Mouse (Mus musculus): ENCODE results near the gene Trim23. TPM values are rescaled to one million over a fixed set of nuclear protein-coding genes. Genes with fewer than 3 reads are reported as not detected.
"Not testable (repeated sequence)": the region's sequence is repeated elsewhere in the genome, so short reads cannot be mapped to it uniquely, and the experiment has no call there.

The Trim23 gene
- polyA plus RNA-seq, 1 experiment from 2014 or later: 15.9 TPM

DNA sequence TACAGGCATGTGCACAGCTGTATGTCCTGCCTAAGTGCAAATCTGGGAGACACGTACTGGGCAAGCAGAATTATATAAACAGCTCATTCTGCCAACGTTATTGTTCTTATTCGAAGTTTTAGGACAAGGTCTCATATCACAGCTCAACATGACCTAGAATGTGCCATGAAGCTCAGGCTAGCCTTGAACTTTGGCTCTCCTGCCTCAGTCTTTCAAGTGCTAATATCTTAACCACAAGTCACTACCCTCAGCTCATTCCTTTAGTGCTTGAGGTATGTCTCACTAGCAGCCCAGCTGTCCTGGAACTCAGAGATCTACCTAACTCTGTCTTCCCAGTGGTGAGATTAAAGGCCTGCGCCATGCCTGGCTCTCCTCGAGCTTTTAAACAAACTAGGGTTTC, 6.9 kb upstream of the Trim23 start:
- Histone ChIP-seq H3K27me3 (ENCODE audit: control insufficient read depth, insufficient read depth, low read length) (no peaks in the 10 kb centered on the region), H3K9me3 (replicated peaks; ENCODE audit: control insufficient read depth, low read length) (no peaks in the 10 kb centered on the region), H3K4me1 (ENCODE audit: control insufficient read depth, insufficient read depth, low read length) (peaks cover 3% of the 10 kb centered on the region), H3K4me3 (replicated peaks; ENCODE audit: low read length) (no peak overlapping the region), H3K36me3 (ENCODE audit: control insufficient read depth, insufficient read depth, low read length) (peaks cover 8% of the 10 kb centered on the region), H3K4me2 (ENCODE audit: low read depth, low read length) (no peak overlapping the region), H3K27ac (ENCODE audit: low read length) (no peak overlapping the region), H3K9ac (ENCODE audit: low read length) (no peak overlapping the region)
- 80% methylated on average over 5 of the region's 5 CpGs for WGBS
- ATAC-seq (ENCODE audit: insufficient read depth, low FRiP score): no peak

DNA sequence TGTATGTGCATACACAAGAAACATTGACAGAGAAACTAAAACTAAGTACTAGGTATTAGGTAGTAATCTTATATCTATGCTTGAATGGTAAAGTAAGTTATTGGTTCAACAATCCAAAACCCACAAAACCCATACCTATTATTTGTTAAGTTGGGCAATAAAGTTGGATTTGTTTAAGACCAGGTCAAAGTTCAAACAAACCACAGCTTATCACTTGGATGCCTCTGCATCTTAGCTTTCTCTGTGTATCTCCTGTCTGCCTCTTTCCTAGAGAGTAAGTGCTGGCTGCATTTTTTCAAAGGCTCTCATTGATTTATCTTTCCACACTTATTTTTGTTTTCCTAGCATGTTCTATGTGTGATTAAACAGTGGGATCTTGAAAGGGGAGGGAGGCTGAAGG, 6.1 kb upstream of the Trim23 start:
- no peak overlapping the region for H3K4me3 ChIP-seq (replicated peaks; ENCODE audit: low read length)

DNA sequence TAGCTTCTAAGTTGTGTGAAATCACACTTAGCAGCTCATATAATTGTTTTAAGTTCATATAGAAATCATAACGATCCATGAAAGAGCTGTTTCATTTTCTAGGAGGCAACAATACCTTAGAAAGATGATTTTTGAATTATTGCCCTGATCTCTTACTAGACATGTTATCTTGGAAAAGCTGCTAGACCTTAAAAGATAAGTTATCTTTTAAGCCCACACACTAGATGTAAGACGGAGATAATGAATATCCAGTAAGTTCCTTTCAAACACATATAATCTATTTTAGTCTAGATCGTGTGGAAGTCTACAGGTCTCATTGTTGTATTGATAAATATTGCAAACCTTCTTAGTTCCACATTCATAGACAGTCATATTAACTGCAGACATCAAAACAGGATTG, 1.7 kb upstream of the Trim23 start:
- H3K27me3 ChIP-seq (ENCODE audit: control insufficient read depth, insufficient read depth, low read length): no peaks in the 10 kb centered on the region
- H3K9me3 ChIP-seq (replicated peaks; ENCODE audit: control insufficient read depth, low read length): no peaks in the 10 kb centered on the region
- H3K27ac ChIP-seq (ENCODE audit: low read length): no peak overlapping the region
- H3K9ac ChIP-seq (ENCODE audit: low read length): no peak overlapping the region
- H3K36me3 ChIP-seq (ENCODE audit: control insufficient read depth, insufficient read depth, low read length): no peaks in the 10 kb centered on the region
- no peak for ATAC-seq (ENCODE audit: insufficient read depth, low FRiP score)
- H3K4me3 ChIP-seq (replicated peaks; ENCODE audit: low read length): peak overlapping the region; percentile 33
- H3K4me2 ChIP-seq (ENCODE audit: low read depth, low read length): peak overlapping the region; percentile 67
- H3K4me1 ChIP-seq (ENCODE audit: control insufficient read depth, insufficient read depth, low read length): peaks cover 10% of the 10 kb centered on the region
- WGBS: 47% methylated on average over 3 of the region's 3 CpGs

More for the DNA sequence above, 6.1 kb upstream of the Trim23 start:
- no peak overlapping the region for H3K4me2 ChIP-seq (ENCODE audit: low read depth, low read length)
- H3K9ac ChIP-seq (ENCODE audit: low read length): no peak overlapping the region
- H3K27me3 ChIP-seq (ENCODE audit: control insufficient read depth, insufficient read depth, low read length): no peaks in the 10 kb centered on the region
- peaks cover 8% of the 10 kb centered on the region for H3K36me3 ChIP-seq (ENCODE audit: control insufficient read depth, insufficient read depth, low read length)
- H3K4me1 ChIP-seq (ENCODE audit: control insufficient read depth, insufficient read depth, low read length): peaks cover 6% of the 10 kb centered on the region
- ATAC-seq (ENCODE audit: insufficient read depth, low FRiP score): no peak
- no peak overlapping the region for H3K27ac ChIP-seq (ENCODE audit: low read length)
- no peaks in the 10 kb centered on the region for H3K9me3 ChIP-seq (replicated peaks; ENCODE audit: control insufficient read depth, low read length)

DNA sequence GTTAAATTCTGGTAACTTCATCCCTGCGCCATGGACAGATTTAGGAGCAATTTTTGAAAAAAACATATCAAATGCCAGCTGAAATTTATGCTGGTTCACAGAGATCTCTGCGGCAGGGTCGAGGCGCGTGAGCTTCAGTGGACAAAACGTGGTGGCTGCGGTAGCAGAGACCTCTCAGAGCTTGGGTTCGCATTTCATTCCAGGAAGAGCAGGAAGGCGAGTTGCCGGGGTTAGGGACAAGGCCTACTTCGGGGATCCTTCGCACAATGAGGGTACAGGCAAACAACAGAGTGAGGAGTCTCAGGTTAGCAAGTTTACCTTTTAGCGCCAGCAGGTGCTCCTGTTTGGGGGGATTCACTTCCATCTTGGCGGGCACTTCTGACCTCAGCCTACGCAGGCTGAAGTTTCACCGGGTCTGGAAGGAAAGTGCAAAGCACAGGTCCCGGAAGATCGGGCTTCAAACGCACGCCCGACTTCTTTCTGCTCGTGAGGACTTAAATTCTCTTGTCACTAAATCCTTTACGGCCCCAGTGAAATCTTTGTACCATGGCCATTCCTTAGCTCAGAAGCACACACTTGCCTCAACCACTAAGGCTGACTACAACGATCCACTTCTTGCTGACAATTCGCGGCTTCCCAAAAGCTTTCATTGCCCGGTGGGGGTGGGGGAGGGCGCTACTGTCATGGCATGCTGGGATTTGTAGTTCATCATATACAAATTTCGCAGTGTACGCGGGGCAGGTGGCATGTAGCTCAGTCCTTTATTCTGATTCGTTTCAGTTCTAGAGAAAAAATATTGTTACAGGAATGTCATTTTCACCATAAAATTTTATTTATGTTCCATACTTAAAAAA, 574 bp upstream of the Trim23 start, which contains the start of gene Trappc13:
TSS of gene Trappc13 (minus strand) at position 674 of the 854 bp plus-strand sequence.
- Histone ChIP-seq H3K4me3 (replicated peaks; ENCODE audit: low read length) (peak within 1 kb of the TSS; percentile 97), H3K4me2 (ENCODE audit: low read depth, low read length) (peak within 1 kb of the TSS; percentile 83), H3K9me3 (replicated peaks; ENCODE audit: control insufficient read depth, low read length) (no peaks in the 10 kb centered on the region), H3K36me3 (ENCODE audit: control insufficient read depth, insufficient read depth, low read length) (no peaks in the 10 kb centered on the region), H3K9ac (ENCODE audit: low read length) (peak within 1 kb of the TSS; percentile 93), H3K27ac (ENCODE audit: low read length) (peak within 1 kb of the TSS; percentile 84), H3K4me1 (ENCODE audit: control insufficient read depth, insufficient read depth, low read length) (peaks cover 10% of the 10 kb centered on the region), H3K27me3 (ENCODE audit: control insufficient read depth, insufficient read depth, low read length) (no peaks in the 10 kb centered on the region)
- ATAC-seq (ENCODE audit: insufficient read depth, low FRiP score): peak; percentile 87
- WGBS: under 1% methylated on average over 32 of the region's 32 CpGs

DNA sequence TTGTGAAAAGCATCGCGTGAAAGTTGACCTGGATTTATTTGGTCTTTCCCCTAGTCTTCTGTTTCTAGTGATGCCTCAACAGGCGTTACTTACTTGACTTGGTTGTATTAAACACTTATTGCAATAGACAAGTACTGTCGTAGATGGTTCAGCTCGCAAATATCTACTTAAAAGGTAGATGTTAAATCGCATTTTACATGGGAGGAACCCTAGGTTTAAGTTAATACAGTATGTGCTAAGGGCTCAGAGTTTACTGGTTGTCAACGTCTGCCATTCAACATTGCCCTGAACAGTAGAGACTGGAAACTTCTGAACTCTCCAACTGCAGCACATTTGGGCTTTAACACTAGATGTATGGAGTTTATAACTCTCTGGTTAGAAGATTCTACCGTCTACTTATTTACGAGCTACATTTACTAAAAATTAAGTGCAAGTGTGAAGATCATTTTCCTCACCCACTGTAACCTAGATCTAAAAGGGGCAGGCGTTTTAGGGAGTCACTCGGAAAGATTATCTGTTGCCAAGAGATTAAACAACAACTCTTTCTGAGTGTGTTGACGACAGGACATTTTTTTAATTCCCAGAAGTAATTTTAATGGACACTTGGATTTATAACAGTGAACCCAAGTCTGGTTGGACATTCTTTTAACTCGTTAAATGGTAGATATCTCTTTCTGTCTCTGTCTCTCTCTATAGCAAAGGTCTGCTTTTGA, 735 bp downstream of the Trim23 start:
- no peaks in the 10 kb centered on the region for H3K27me3 ChIP-seq (ENCODE audit: control insufficient read depth, insufficient read depth, low read length)
- no peak for ATAC-seq (ENCODE audit: insufficient read depth, low FRiP score)
- peaks cover 10% of the 10 kb centered on the region for H3K4me1 ChIP-seq (ENCODE audit: control insufficient read depth, insufficient read depth, low read length)
- H3K9me3 ChIP-seq (replicated peaks; ENCODE audit: control insufficient read depth, low read length): no peaks in the 10 kb centered on the region
- H3K9ac ChIP-seq (ENCODE audit: low read length): peak overlapping the region; percentile 93
- H3K4me2 ChIP-seq (ENCODE audit: low read depth, low read length): peak overlapping the region; percentile 72
- H3K36me3 ChIP-seq (ENCODE audit: control insufficient read depth, insufficient read depth, low read length): no peaks in the 10 kb centered on the region
- peak overlapping the region; percentile 97 for H3K4me3 ChIP-seq (replicated peaks; ENCODE audit: low read length)
- 14% methylated on average over 13 of the region's 13 CpGs for WGBS
- peak overlapping the region; percentile 73 for H3K27ac ChIP-seq (ENCODE audit: low read length)

DNA sequence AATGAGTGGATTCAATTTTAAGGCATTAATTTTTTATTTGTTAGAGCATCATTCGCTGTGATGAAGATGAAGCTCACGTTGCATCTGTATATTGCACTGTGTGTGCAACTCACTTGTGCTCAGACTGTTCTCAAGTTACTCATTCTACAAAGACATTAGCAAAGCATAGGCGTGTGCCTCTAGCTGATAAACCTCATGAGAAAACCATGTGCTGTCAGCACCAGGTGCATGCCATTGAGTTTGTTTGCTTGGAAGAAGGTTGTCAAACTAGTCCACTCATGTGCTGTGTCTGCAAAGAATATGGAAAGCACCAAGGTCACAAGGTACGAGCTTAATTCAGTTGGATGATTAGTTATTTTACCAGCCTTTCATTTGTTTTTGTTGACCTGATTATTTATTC, 8.8 kb downstream of the Trim23 start:
- H3K27ac ChIP-seq (ENCODE audit: low read length): no peak overlapping the region
- no peak overlapping the region for H3K9ac ChIP-seq (ENCODE audit: low read length)
- no peak overlapping the region for H3K4me2 ChIP-seq (ENCODE audit: low read depth, low read length)
- WGBS: 60% methylated on average over 4 of the region's 4 CpGs
- no peaks in the 10 kb centered on the region for H3K9me3 ChIP-seq (replicated peaks; ENCODE audit: control insufficient read depth, low read length)
- peak; percentile 40 for ATAC-seq (ENCODE audit: insufficient read depth, low FRiP score)
- no peak overlapping the region for H3K4me3 ChIP-seq (replicated peaks; ENCODE audit: low read length)
- H3K36me3 ChIP-seq (ENCODE audit: control insufficient read depth, insufficient read depth, low read length): peaks cover 3% of the 10 kb centered on the region; the same call in 1 of the 2 replicates
- no peaks in the 10 kb centered on the region for H3K27me3 ChIP-seq (ENCODE audit: control insufficient read depth, insufficient read depth, low read length)
- no peaks in the 10 kb centered on the region for H3K4me1 ChIP-seq (ENCODE audit: control insufficient read depth, insufficient read depth, low read length)

DNA sequence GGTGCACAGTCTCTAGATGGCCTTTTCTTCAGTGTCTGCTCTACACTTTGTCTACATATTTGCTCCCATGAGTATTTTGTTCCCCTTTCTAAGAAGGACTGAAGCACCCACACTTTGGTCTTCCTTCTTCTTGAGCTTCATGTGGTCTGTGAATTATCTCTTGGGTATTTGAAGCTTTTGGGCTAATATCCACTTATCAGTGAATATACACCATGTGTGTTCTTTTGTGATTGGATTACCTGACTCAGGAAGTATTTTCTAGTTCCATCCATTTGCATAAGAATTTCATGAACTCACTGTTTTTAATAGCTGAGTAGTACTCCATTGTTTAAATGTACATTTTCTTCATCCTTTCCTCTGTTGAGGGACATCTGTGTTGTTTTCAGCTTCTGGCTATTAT, 17.3 kb downstream of the Trim23 start:
- not testable (repeated sequence) for ATAC-seq (ENCODE audit: insufficient read depth, low FRiP score); H3K9me3 ChIP-seq (replicated peaks; ENCODE audit: control insufficient read depth, low read length); H3K27me3 ChIP-seq (ENCODE audit: control insufficient read depth, insufficient read depth, low read length); H3K27ac ChIP-seq (ENCODE audit: low read length); H3K9ac ChIP-seq (ENCODE audit: low read length); H3K4me1 ChIP-seq (ENCODE audit: control insufficient read depth, insufficient read depth, low read length); H3K36me3 ChIP-seq (ENCODE audit: control insufficient read depth, insufficient read depth, low read length); H3K4me3 ChIP-seq (replicated peaks; ENCODE audit: low read length); H3K4me2 ChIP-seq (ENCODE audit: low read depth, low read length)

DNA sequence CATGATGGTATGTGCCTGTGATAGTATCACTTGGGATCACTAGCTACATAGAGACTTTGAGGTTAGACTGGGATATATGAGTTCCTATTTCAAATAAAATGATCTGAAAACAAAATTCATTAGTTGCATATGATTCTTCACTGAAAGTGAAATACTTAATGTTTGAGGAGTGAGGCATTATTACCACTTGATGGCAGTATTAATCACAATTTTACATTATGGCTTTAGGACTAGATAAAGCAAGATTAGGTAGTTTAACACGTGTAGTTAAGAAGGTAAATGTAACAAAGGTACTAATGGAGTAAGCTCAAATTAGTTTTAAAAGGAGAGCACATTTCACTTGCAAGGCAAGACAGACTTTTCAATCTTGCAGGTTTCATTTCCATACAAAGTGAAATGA, 25.7 kb downstream of the Trim23 start:
- Histone ChIP-seq H3K27me3 (ENCODE audit: control insufficient read depth, insufficient read depth, low read length) (no peaks in the 10 kb centered on the region), H3K36me3 (ENCODE audit: control insufficient read depth, insufficient read depth, low read length) (peaks cover 3% of the 10 kb centered on the region), H3K4me2 (ENCODE audit: low read depth, low read length) (no peak overlapping the region), H3K4me1 (ENCODE audit: control insufficient read depth, insufficient read depth, low read length) (no peaks in the 10 kb centered on the region), H3K27ac (ENCODE audit: low read length) (no peak overlapping the region), H3K9ac (ENCODE audit: low read length) (no peak overlapping the region), H3K4me3 (replicated peaks; ENCODE audit: low read length) (no peak overlapping the region), H3K9me3 (replicated peaks; ENCODE audit: control insufficient read depth, low read length) (no peaks in the 10 kb centered on the region)
- 67% methylated on average over 1 of the region's 1 CpGs for WGBS
- no peak for ATAC-seq (ENCODE audit: insufficient read depth, low FRiP score)

DNA sequence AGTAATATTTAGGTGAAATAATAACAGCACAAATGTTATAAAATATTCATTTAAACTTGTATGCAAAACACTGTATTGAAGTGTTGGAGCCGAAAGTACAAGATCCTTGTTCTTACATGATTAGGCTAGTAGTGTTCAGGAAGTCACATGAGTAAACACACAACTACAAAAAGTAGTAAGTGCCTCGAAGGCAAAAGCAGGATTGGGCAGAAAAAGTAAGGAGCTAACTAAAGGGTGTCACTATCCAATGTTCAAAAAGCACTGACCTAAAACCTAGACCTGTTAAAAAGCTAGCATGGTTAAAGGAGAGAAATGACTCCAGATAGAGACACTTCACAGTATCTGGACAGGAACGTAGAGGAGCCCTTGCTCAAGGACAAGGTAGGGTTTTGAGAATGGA, 48.9 kb downstream of the Trim23 start:
- no peaks in the 10 kb centered on the region for H3K36me3 ChIP-seq (ENCODE audit: control insufficient read depth, insufficient read depth, low read length)
- no peaks in the 10 kb centered on the region for H3K9me3 ChIP-seq (replicated peaks; ENCODE audit: control insufficient read depth, low read length)
- peak overlapping the region; percentile 89 for H3K4me3 ChIP-seq (replicated peaks; ENCODE audit: low read length)
- H3K9ac ChIP-seq (ENCODE audit: low read length): peak overlapping the region; percentile 47; the same call in 1 of the 2 replicates
- peaks cover 7% of the 10 kb centered on the region for H3K4me1 ChIP-seq (ENCODE audit: control insufficient read depth, insufficient read depth, low read length)
- no peaks in the 10 kb centered on the region for H3K27me3 ChIP-seq (ENCODE audit: control insufficient read depth, insufficient read depth, low read length)
- WGBS: 34% methylated on average over 3 of the region's 3 CpGs
- no peak overlapping the region for H3K27ac ChIP-seq (ENCODE audit: low read length)
- no peak for ATAC-seq (ENCODE audit: insufficient read depth, low FRiP score)
- peak overlapping the region; percentile 76 for H3K4me2 ChIP-seq (ENCODE audit: low read depth, low read length)

Data from stomach, embryonic 16.5 days (tissue).